Comparison of ENCODE assay signal across 22 mouse cellular contexts in the genomic region with DNA sequence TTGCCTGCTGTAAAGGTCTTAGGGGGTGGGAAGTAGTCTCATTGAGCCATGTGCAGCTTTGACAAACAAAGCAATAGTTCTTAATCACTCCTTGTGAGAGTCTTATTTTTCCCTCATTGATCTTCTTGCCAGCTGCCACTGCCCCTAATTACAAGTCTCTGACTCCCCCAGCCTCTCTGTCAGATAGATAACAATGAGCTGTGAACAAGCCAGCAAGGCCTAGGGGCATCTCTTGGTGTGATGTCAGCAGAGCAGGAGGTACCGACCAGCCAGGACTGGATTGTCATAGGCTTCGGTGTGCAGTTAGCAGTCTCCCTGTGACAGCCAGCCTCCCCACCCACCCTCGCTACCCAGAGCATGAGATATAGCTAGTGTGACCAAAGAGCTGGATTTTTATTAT. TPM values are rescaled to one million over a fixed set of nuclear protein-coding genes. Genes with fewer than 3 reads are reported as not detected.
A peak's percentile ranks its signal among the peaks of the same experiment; 100 is the strongest.
DNase-seq lines count a peak whose midpoint lies in the region; ATAC-seq lines count a peak whose summit lies in the region.
"Had no signal": no experiment of that assay in that cellular context is flagged by ENCODE, and none has a peak within 500 bp of the region (broad histone marks: within the 10 kb centered on the region; RNA-seq: fewer than 3 reads in every experiment).

No protein-coding gene starts in this region.

- 48% methylated on average over 3 of the region's 3 CpGs for WGBS in forebrain, embryonic 12.5 days
- WGBS in forebrain, embryonic 15.5 days, result 46% methylated on average over 3 of the region's 3 CpGs
- whole genome bisulfite sequencing in hindbrain, embryonic 11.5 days, result 65% methylated on average over 3 of the region's 3 CpGs
- 53% methylated on average over 3 of the region's 3 CpGs for WGBS in midbrain, embryonic 14.5 days

- H3K27me3 ChIP-seq in forebrain, embryonic 12.5 days, result no peaks in the 10 kb centered on the region
- no peaks in the 10 kb centered on the region for H3K27me3 ChIP-seq in forebrain, embryonic 15.5 days
- no peaks in the 10 kb centered on the region for H3K27me3 ChIP-seq in hindbrain, embryonic 11.5 days (ENCODE audit: control insufficient read depth, insufficient read depth, low read length)
- no peaks in the 10 kb centered on the region for H3K27me3 ChIP-seq in midbrain, embryonic 14.5 days (ENCODE audit: control insufficient read depth, insufficient read depth, low read length)
- H3K27me3 ChIP-seq: embryonic facial prominence, embryonic 13.5 days; liver, embryonic 13.5 days; neural tube, embryonic 12.5 days had no signal

- no peak overlapping the region for H3K4me3 ChIP-seq in forebrain, embryonic 12.5 days (replicated peaks)
- H3K4me3 ChIP-seq in forebrain, embryonic 15.5 days, result no peak overlapping the region
- no peak overlapping the region for H3K4me3 ChIP-seq in hindbrain, embryonic 11.5 days (ENCODE audit: low read depth, low read length)
- H3K4me3 ChIP-seq in midbrain, embryonic 14.5 days (replicated peaks; ENCODE audit: low read depth, low read length), result no peak overlapping the region
- H3K4me3 ChIP-seq: embryonic facial prominence, embryonic 13.5 days; heart, embryonic 13.5 days; limb, embryonic 13.5 days; liver, embryonic 13.5 days; neural tube, embryonic 12.5 days had no signal

- peaks cover 8% of the 10 kb centered on the region for H3K4me1 ChIP-seq in forebrain, embryonic 12.5 days
- H3K4me1 ChIP-seq in forebrain, embryonic 15.5 days, result peaks cover 3% of the 10 kb centered on the region; the same call in 1 of the 2 replicates
- H3K4me1 ChIP-seq in hindbrain, embryonic 11.5 days (replicated peaks; ENCODE audit: control insufficient read depth, insufficient read depth, low read length), result no peaks in the 10 kb centered on the region; the same call in 1 of the 2 replicates
- peaks cover 12% of the 10 kb centered on the region; the same call in 1 of the 2 replicates for H3K4me1 ChIP-seq in midbrain, embryonic 14.5 days (ENCODE audit: control insufficient read depth, insufficient read depth, low read length)
- H3K4me1 ChIP-seq: embryonic facial prominence, embryonic 13.5 days; heart, embryonic 13.5 days; limb, embryonic 13.5 days; liver, embryonic 13.5 days had no signal

- ATAC-seq in forebrain, embryonic 12.5 days (ENCODE audit: low FRiP score), result peak; percentile 69
- ATAC-seq in forebrain, embryonic 15.5 days (replicated peaks), result no peak
- ATAC-seq in hindbrain, embryonic 11.5 days (ENCODE audit: low FRiP score), result 0 out of 2 replicates have a peak, but pooled peaks have one; percentile 43
- ATAC-seq in midbrain, embryonic 14.5 days (ENCODE audit: low FRiP score, low TSS enrichment), result no peak
- ATAC-seq: intestine, postnatal 0 days had no signal

- no peaks in the 10 kb centered on the region for H3K36me3 ChIP-seq in forebrain, embryonic 12.5 days (replicated peaks)
- H3K36me3 ChIP-seq in forebrain, embryonic 15.5 days, result no peaks in the 10 kb centered on the region
- H3K36me3 ChIP-seq in hindbrain, embryonic 11.5 days (ENCODE audit: control insufficient read depth, insufficient read depth, low read length), result no peaks in the 10 kb centered on the region
- no peaks in the 10 kb centered on the region for H3K36me3 ChIP-seq in midbrain, embryonic 14.5 days (ENCODE audit: control insufficient read depth, insufficient read depth, low read length)
- H3K36me3 ChIP-seq: embryonic facial prominence, embryonic 13.5 days; G1E; heart, embryonic 13.5 days; limb, embryonic 13.5 days; liver, embryonic 13.5 days; neural tube, embryonic 12.5 days had no signal

- no peak overlapping the region for H3K4me2 ChIP-seq in forebrain, embryonic 12.5 days
- H3K4me2 ChIP-seq in forebrain, embryonic 15.5 days (replicated peaks), result no peak overlapping the region
- no peak overlapping the region for H3K4me2 ChIP-seq in hindbrain, embryonic 11.5 days (replicated peaks; ENCODE audit: low read depth, low read length)
- H3K4me2 ChIP-seq in midbrain, embryonic 14.5 days (ENCODE audit: low read length), result no peak overlapping the region
- H3K4me2 ChIP-seq: embryonic facial prominence, embryonic 13.5 days; heart, embryonic 13.5 days; limb, embryonic 13.5 days; liver, embryonic 13.5 days; lung, embryonic 14.5 days; neural tube, embryonic 12.5 days had no signal

- intact Hi-C loops in left cerebral cortex, postnatal 4 days (cut with DNase I), result no loop called here

- peak overlapping the region; percentile 65; the same call in 1 of the 2 replicates for H3K27ac ChIP-seq in forebrain, embryonic 12.5 days
- H3K27ac ChIP-seq in forebrain, embryonic 15.5 days (replicated peaks), result no peak overlapping the region
- 0 out of 2 replicates have a peak overlapping the region, but pooled peaks have one; percentile 40 for H3K27ac ChIP-seq in hindbrain, embryonic 11.5 days (ENCODE audit: low read depth, low read length)
- peak overlapping the region; percentile 39; the same call in 1 of the 2 replicates for H3K27ac ChIP-seq in midbrain, embryonic 14.5 days (replicated peaks; ENCODE audit: low read depth, low read length)
- H3K27ac ChIP-seq: embryonic facial prominence, embryonic 13.5 days; heart, embryonic 13.5 days; limb, embryonic 13.5 days; liver, embryonic 13.5 days; neural tube, embryonic 12.5 days had no signal

- no peak overlapping the region for H3K9ac ChIP-seq in forebrain, embryonic 12.5 days
- H3K9ac ChIP-seq in forebrain, embryonic 15.5 days (replicated peaks), result no peak overlapping the region
- no peak overlapping the region for H3K9ac ChIP-seq in hindbrain, embryonic 11.5 days (ENCODE audit: low read depth, low read length)
- no peak overlapping the region for H3K9ac ChIP-seq in midbrain, embryonic 14.5 days (replicated peaks; ENCODE audit: low read length)
- H3K9ac ChIP-seq: embryonic facial prominence, embryonic 13.5 days; heart, embryonic 13.5 days; limb, embryonic 13.5 days; liver, embryonic 13.5 days; lung, embryonic 14.5 days; neural tube, embryonic 12.5 days had no signal

- peak; percentile 31 for DNase-seq in hindbrain, embryonic 11.5 days (ENCODE audit: low spot score)
- peak; percentile 61 for DNase-seq in midbrain, embryonic 14.5 days
- DNase-seq in retina, embryonic 14.5 days (ENCODE audit: low spot score), result peak; percentile 51
- no peak for DNase-seq in left cerebral cortex, postnatal 4 days
- DNase-seq in layer of hippocampus, adult 11-12 months (ENCODE audit: low spot score), result no peak
- DNase-seq: adrenal gland, postnatal 25 days; cerebellum, adult 11-12 months; cerebellum, postnatal 14 days; gastrocnemius, postnatal 14 days; heart, adult 18-20 months; heart, postnatal 4 days; liver, embryonic 13.5 days; lung, embryonic 14.5 days; lung, postnatal 4 days had no signal

- H3K9me3 ChIP-seq in forebrain, embryonic 12.5 days, result no peaks in the 10 kb centered on the region
- H3K9me3 ChIP-seq in forebrain, embryonic 15.5 days, result no peaks in the 10 kb centered on the region
- no peaks in the 10 kb centered on the region for H3K9me3 ChIP-seq in hindbrain, embryonic 11.5 days (ENCODE audit: control insufficient read depth, low read length)
- no peaks in the 10 kb centered on the region for H3K9me3 ChIP-seq in midbrain, embryonic 14.5 days (ENCODE audit: control insufficient read depth, low read length)
- H3K9me3 ChIP-seq: embryonic facial prominence, embryonic 13.5 days; heart, embryonic 13.5 days; limb, embryonic 13.5 days; liver, embryonic 13.5 days; neural tube, embryonic 12.5 days had no signal

RNA-seq across cellular contexts. Expression of a gene that starts 48.0 kb away (rescaled TPM):
- 8.4 and 8.7 TPM in 2 replicates for polyA plus RNA-seq in forebrain, embryonic 12.5 days (2016; fragmentation: Nextera tagmentation; extraction: Ambion mirVana)
- polyA plus RNA-seq in forebrain, embryonic 15.5 days (2015; fragmentation: Nextera tagmentation; extraction: Ambion mirVana), result 7.9 and 8.4 TPM in 2 replicates
- polyA plus RNA-seq in hindbrain, embryonic 11.5 days (2014; fragmentation: Nextera tagmentation; extraction: Ambion mirVana), result 7.7 and 8.5 TPM in 2 replicates
- 10.7 and 12.0 TPM in 2 replicates for polyA plus RNA-seq in midbrain, embryonic 14.5 days (2014; fragmentation: Nextera tagmentation; extraction: Ambion mirVana)
- total RNA-seq in left cerebral cortex, postnatal 4 days (2021), result 10 to 100 TPM; 39.4 to 43.9 TPM
- polyA plus RNA-seq: G1E had no signal

Comparison
In these comparisons a context has a peak if more than half of its experiments do, and no peak if none do; other contexts are left out.
1. ATAC-seq: peak in forebrain, embryonic 12.5 days (single experiment) and hindbrain, embryonic 11.5 days (single experiment); none in forebrain, embryonic 15.5 days (single experiment) and midbrain, embryonic 14.5 days (single experiment).
2. DNase-seq: peak in hindbrain, embryonic 11.5 days (single experiment), midbrain, embryonic 14.5 days (single experiment) and retina, embryonic 14.5 days (single experiment); none in left cerebral cortex, postnatal 4 days (single experiment) and layer of hippocampus, adult 11-12 months (single experiment).